Mouse (Mus musculus): ENCODE measurements at regions not wholly inside any gene's neighbourhood (a gene's known extent, or its start where the extent isn't known, plus 50 kb on each side); places are given as distances from the start of the nearest gene placed in this dataset.

DNA sequence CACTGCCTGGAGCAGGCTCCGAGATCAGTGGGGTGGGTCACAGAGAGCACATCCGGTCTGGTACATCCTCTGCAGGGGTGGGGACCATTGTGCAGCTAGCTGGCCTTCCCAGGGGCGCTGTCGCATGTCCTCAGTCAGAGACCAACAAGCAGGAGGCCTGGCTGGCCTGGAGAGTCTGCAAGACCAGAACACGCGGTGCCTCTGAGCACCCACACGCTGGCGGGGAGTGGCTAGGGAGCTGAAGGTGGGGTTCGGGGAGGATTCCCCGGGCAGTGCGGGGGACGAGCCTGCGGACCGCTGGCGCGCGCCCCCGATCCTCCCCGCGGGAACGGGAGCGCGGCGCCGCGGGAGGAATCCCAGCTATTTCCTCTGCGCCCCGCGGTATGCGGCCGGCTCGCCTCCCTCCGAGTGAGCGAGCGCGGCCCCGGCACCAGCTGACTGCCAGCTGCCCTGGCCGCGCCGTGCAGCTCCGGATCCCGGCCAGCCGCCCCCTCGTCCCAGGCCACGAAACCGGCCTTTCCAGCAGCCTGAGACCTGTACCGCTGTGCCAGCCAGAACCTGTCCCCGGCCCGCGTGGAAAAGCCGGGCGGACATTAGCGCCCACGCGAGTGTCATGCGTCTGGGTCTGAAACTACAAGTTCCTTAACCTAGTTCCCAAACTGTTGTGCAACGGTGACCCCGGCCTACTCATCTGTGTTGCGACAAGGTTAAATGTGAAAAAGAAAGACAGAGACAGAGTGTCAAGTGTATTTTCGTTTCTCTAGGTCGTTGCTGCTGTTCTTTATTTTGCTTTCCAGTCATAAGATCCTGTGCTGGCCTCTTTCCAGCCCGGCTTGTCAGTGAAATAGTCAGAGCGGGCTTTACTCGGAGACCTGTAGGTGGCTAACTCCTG is 61.2 kb downstream of the Pkdcc start:
- peak; percentile 51 for DNase-seq (ENCODE audit: low spot score)

DNA sequence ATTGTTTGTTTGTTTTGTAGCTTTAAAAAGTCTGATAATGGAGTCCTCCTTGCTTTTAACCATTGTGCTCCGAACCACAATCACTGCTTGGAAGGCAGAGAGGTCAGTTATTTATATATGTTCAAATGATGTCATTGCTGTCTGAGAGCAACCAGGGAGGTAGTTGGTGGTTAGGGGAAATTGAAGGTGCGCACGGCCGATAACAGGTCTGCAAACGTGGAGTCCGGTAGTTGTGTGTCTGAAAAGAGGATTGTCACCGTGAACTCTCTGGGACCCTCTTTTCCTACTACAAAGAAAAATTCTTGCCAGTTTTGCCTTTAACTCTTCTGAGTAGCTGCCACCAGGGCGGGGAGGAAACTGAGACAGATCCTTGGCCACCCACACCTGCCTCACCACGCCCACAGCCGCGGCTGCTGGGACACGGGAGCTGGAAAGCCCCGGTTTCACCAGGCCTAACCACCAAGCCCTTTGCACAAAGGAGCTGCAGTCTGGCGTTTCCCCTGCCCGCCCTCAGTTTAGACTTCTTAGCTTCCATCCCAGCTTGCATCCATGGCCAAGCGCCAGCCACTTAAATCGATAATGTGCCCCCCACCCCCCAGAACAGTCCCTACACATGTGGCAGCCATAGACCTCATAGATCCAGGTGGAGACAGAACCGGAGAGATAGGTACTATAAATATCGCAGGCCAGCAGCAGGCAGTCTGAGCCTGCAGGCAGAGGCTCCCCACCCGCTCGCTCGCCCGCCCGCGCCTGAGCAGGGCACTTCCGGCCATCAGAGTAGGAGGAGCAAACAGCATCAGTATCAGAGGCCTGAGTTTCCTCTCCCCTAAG is 62.2 kb downstream of the Pkdcc start:
- DNase-seq (ENCODE audit: low spot score): peak; percentile 78

- peak; percentile 59 for DNase-seq (ENCODE audit: low spot score)
These were observed 63.1 kb downstream of the Pkdcc start for GRCm38 (mm10) chr17:83277948-83278924.

GRCm38 (mm10) chr17:83283328-83283727 is 67.4 kb upstream of the Eml4 start:
- DNase-seq (ENCODE audit: low spot score): no peak

GRCm38 (mm10) chr17:83287381-83288142 is 63.2 kb upstream of the Eml4 start:
- DNase-seq (ENCODE audit: low spot score): no peak

DNA sequence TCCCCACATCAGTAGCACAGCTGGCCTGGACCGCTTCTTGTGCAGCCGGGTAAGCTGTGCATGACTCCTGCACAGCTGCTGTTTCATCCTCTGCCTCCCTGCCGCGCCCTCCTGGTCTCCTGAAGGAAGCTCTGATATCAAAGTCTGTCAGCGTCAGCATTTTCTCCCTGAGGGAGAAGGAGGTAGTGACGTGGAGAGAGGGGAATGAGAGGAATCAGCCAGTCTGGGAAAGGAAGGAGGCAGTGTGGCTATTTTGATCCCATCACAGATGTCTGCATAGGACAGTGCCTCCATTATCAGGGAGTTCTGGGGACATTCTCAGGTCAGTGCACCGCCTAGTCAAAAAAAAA is 62.6 kb upstream of the Eml4 start:
- DNase-seq (ENCODE audit: low spot score): no peak

GRCm38 (mm10) chr17:83295526-83296238 is 55.0 kb upstream of the Eml4 start:
- DNase-seq (ENCODE audit: low spot score): no peak

DNA sequence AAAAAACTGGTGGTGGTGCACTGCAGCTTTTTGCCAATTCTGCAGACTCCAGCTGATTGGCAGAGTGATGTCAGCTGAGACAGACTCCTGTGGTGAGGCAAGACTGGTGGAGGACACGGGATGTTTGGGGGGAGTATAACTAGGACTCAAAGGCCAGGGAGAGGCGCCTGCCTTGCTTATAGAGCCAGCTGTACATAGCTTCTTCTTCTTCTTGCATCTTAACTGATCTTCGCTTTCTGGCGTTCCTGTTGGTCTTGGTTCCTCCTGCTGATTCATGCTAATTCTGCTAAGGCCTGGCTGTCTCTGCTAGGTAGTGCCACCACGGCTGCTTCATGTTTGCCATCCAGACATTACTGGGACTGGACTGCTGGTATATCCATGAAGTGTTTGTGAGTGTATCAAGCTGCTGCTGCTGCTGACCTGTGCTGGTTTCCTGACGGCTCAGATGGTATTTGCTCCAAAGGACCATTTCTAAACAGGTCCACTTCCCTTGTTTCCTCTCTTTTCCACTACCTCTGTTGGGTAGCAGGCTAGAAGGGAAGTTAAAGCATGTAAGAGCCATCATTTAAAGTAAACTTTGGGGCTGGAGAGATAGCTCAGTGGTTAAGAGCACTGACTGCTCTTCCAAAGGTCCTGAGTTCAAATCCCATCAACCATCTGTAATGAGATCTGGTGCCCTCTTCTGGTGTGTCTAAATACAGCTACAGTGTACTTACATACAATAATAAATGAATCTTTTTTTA is 53.2 kb upstream of the Eml4 start:
- DNase-seq (ENCODE audit: low spot score): peak; percentile 33
